Mouse (Mus musculus): ENCODE results near the gene Hmcn2. TPM values are rescaled to one million over a fixed set of nuclear protein-coding genes. Genes with fewer than 3 reads are reported as not detected.

Hmcn2 gene
- total and polyA plus RNA-seq, 3 experiments, result 7.2 to 24.3 (median 8.3) TPM

DNA sequence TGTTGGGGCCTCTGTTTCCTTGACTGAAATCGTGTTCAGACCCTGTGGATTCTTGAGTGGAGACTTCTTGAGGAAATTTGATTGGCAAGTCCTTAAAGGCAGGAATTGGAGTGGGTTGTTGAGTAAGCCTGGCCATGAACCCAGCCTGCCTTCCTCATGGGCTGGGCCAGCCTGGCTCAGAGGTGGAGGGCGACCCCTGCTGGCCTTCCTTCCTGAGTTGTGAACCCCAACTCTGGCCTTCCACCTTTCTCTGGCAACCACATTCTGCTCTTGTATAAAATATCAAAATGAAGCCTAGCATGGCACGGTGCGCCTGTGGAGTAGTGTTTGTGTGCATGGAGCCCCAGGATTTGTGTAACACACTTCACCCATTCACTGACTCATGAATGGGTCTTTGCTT is 8.5 kb upstream of the Hmcn2 start:
- WGBS, result 55% methylated on average over 4 of the region's 4 CpGs
- no peaks in the 10 kb centered on the region for H3K36me3 ChIP-seq (ENCODE audit: control insufficient read depth, insufficient read depth, low read length)
- intact Hi-C loops (cut with DNase I), result no loop called here
- peak; percentile 51 to 55 for DNase-seq
- H3K4me1 ChIP-seq (ENCODE audit: control insufficient read depth, insufficient read depth, low read length), result no peaks in the 10 kb centered on the region
- H3K27me3 ChIP-seq (ENCODE audit: control insufficient read depth, insufficient read depth, low read length), result no peaks in the 10 kb centered on the region
- H3K27ac ChIP-seq, result no peak overlapping the region
- no peak overlapping the region for H3K4me3 ChIP-seq
- TF ChIP-seq CTCF (IDR thresholded peaks at IDR 0.05), result peak; percentile 65
- TF ChIP-seq EP300 (IDR thresholded peaks at IDR 0.05; ENCODE audit: insufficient read depth, low read depth, low read length), result no peak
- no peaks in the 10 kb centered on the region for H3K79me2 ChIP-seq (replicated peaks; ENCODE audit: control insufficient read depth, insufficient read depth, low read length)
- no peak overlapping the region for H3K9ac ChIP-seq (ENCODE audit: low read depth, low read length)

- H3K36me3 ChIP-seq (ENCODE audit: control insufficient read depth, insufficient read depth, low read length), result no peaks in the 10 kb centered on the region
- WGBS, result 61% methylated on average over 4 of the region's 4 CpGs
- TF ChIP-seq EP300 (IDR thresholded peaks at IDR 0.05; ENCODE audit: insufficient read depth, low read depth, low read length) (no peak), CTCF (IDR thresholded peaks at IDR 0.05) (peak; percentile 29; the same call in 1 of the 2 replicates), POLR2A (IDR thresholded peaks at IDR 0.05; ENCODE audit: insufficient read depth, low read depth, low read length) (no peak)
- H3K27me3 ChIP-seq (ENCODE audit: control insufficient read depth, insufficient read depth, low read length), result peaks cover under 1% of the 10 kb centered on the region; the same call in 1 of the 2 replicates
- no peaks in the 10 kb centered on the region for H3K79me2 ChIP-seq (replicated peaks; ENCODE audit: control insufficient read depth, insufficient read depth, low read length)
- H3K4me3 ChIP-seq, result no peak overlapping the region
- DNase-seq, result no peak
- no peak overlapping the region for H3K27ac ChIP-seq
- H3K4me1 ChIP-seq (ENCODE audit: control insufficient read depth, insufficient read depth, low read length), result no peaks in the 10 kb centered on the region
- no peak overlapping the region for H3K9ac ChIP-seq (ENCODE audit: low read depth, low read length)
- intact Hi-C loops (cut with DNase I), result no loop called here
Measured at GRCm38 (mm10) chr2:31308257-31308656, 6.0 kb upstream of the Hmcn2 start.

DNA sequence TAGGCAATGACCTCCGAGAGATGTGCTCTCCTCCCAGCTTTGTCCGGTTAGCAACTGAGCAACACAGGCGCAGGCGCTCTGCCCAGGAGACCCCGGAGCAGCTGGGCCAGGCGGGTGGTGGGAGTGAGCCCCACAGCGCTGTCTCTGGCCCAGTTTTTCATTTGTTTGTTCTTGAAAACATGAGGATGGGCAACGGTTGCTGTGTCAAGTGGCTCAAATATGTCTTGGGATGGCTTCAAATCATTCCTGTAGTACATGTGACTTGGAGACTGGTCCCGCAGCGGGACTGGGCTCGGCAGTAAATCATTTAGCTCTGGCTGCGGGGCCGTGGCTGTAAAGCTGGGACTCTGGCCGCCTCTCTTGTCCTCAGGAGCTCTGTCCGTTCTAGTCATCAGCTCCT is 4.7 kb upstream of the Hmcn2 start:
- no peak overlapping the region for H3K4me3 ChIP-seq
- H3K27ac ChIP-seq, result no peak overlapping the region
- TF ChIP-seq CTCF (IDR thresholded peaks at IDR 0.05) (no peak), POLR2A (IDR thresholded peaks at IDR 0.05; ENCODE audit: insufficient read depth, low read depth, low read length) (no peak), EP300 (IDR thresholded peaks at IDR 0.05; ENCODE audit: insufficient read depth, low read depth, low read length) (no peak)
- peaks cover 9% of the 10 kb centered on the region; the same call in 1 of the 2 replicates for H3K27me3 ChIP-seq (ENCODE audit: control insufficient read depth, insufficient read depth, low read length)
- WGBS, result 63% methylated on average over 15 of the region's 15 CpGs
- intact Hi-C loops (cut with DNase I), result no loop called here
- peak in 1 of 2 experiments; percentile 24 for DNase-seq
- H3K36me3 ChIP-seq (ENCODE audit: control insufficient read depth, insufficient read depth, low read length), result no peaks in the 10 kb centered on the region
- H3K9ac ChIP-seq (ENCODE audit: low read depth, low read length), result no peak overlapping the region
- no peaks in the 10 kb centered on the region for H3K79me2 ChIP-seq (replicated peaks; ENCODE audit: control insufficient read depth, insufficient read depth, low read length)
- H3K4me1 ChIP-seq (ENCODE audit: control insufficient read depth, insufficient read depth, low read length), result no peaks in the 10 kb centered on the region

GRCm38 (mm10) chr2:31318162-31318561 is 3.9 kb downstream of the Hmcn2 start:
- DNase-seq, result no peak
- no peak overlapping the region for H3K27ac ChIP-seq
- no peaks in the 10 kb centered on the region for H3K36me3 ChIP-seq (ENCODE audit: control insufficient read depth, insufficient read depth, low read length)
- no peak overlapping the region for H3K9ac ChIP-seq (ENCODE audit: low read depth, low read length)
- H3K4me3 ChIP-seq, result no peak overlapping the region
- H3K27me3 ChIP-seq (ENCODE audit: control insufficient read depth, insufficient read depth, low read length), result peaks cover 9% of the 10 kb centered on the region; the same call in 1 of the 2 replicates
- H3K79me2 ChIP-seq (replicated peaks; ENCODE audit: control insufficient read depth, insufficient read depth, low read length), result no peaks in the 10 kb centered on the region
- WGBS, result 14% methylated on average over 2 of the region's 2 CpGs
- no peak for TF ChIP-seq CTCF (IDR thresholded peaks at IDR 0.05)
- no peak for TF ChIP-seq POLR2A (IDR thresholded peaks at IDR 0.05; ENCODE audit: insufficient read depth, low read depth, low read length)
- TF ChIP-seq EP300 (IDR thresholded peaks at IDR 0.05; ENCODE audit: insufficient read depth, low read depth, low read length), result no peak
- no peaks in the 10 kb centered on the region for H3K4me1 ChIP-seq (ENCODE audit: control insufficient read depth, insufficient read depth, low read length)
- intact Hi-C loops (cut with DNase I), result no loop called here

- H3K79me2 ChIP-seq (replicated peaks; ENCODE audit: control insufficient read depth, insufficient read depth, low read length), result no peaks in the 10 kb centered on the region
- no peak overlapping the region for H3K4me3 ChIP-seq
- 64% methylated on average over 2 of the region's 2 CpGs for WGBS
- intact Hi-C loops (cut with DNase I), result no loop called here
- H3K4me1 ChIP-seq (ENCODE audit: control insufficient read depth, insufficient read depth, low read length), result no peaks in the 10 kb centered on the region
- no peak overlapping the region for H3K9ac ChIP-seq (ENCODE audit: low read depth, low read length)
- H3K27me3 ChIP-seq (ENCODE audit: control insufficient read depth, insufficient read depth, low read length), result peaks cover 3% of the 10 kb centered on the region; the same call in 1 of the 2 replicates
- no peak overlapping the region for H3K27ac ChIP-seq
- no peaks in the 10 kb centered on the region for H3K36me3 ChIP-seq (ENCODE audit: control insufficient read depth, insufficient read depth, low read length)
- no peak for DNase-seq
- no peak for TF ChIP-seq POLR2A (IDR thresholded peaks at IDR 0.05; ENCODE audit: insufficient read depth, low read depth, low read length)
- TF ChIP-seq CTCF (IDR thresholded peaks at IDR 0.05), result no peak
- TF ChIP-seq EP300 (IDR thresholded peaks at IDR 0.05; ENCODE audit: insufficient read depth, low read depth, low read length), result no peak
Measured at GRCm38 (mm10) chr2:31319200-31319599, 5.0 kb downstream of the Hmcn2 start.

DNA sequence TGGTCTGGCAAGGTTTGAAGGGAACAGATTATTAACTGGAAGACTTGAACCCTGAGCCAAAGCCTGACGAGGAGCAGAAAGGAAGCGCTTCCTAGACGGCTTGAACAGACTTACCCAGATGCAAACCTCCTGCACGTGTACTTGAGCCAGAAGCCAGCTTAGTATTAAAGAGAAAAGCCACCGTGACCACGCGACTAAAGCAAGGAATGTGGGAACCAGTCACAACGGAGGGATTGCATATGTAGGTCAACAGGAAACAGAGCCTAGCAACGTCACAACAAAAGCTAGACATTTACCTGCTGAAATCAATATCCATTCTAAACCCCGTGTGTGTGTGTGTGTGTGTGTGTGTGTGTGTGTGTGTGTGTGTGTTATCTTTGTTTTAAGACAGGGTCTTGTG is 13.0 kb downstream of the Hmcn2 start:
- intact Hi-C loops (cut with DNase I), result no loop called here
- Histone ChIP-seq H3K36me3 (ENCODE audit: control insufficient read depth, insufficient read depth, low read length) (no peaks in the 10 kb centered on the region), H3K27me3 (ENCODE audit: control insufficient read depth, insufficient read depth, low read length) (no peaks in the 10 kb centered on the region), H3K27ac (no peak overlapping the region), H3K79me2 (replicated peaks; ENCODE audit: control insufficient read depth, insufficient read depth, low read length) (no peaks in the 10 kb centered on the region), H3K9ac (ENCODE audit: low read depth, low read length) (no peak overlapping the region), H3K4me3 (no peak overlapping the region), H3K4me1 (ENCODE audit: control insufficient read depth, insufficient read depth, low read length) (no peaks in the 10 kb centered on the region)
- DNase-seq, result no peak
- 52% methylated on average over 10 of the region's 10 CpGs for WGBS
- TF ChIP-seq CTCF (IDR thresholded peaks at IDR 0.05) (no peak), POLR2A (IDR thresholded peaks at IDR 0.05; ENCODE audit: insufficient read depth, low read depth, low read length) (no peak), EP300 (IDR thresholded peaks at IDR 0.05; ENCODE audit: insufficient read depth, low read depth, low read length) (no peak)

Data from heart, adult 2 months (tissue).